Mouse (Mus musculus) frontal cortex, postnatal 14 days (tissue): ENCODE results near the gene Actn3.
A peak's percentile ranks its signal among the peaks of the same experiment; 100 is the strongest.
"Not testable (repeated sequence)": the region's sequence is repeated elsewhere in the genome, so short reads cannot be mapped to it uniquely, and the experiment has no call there.

Source experiments
- DNase-seq, 2 experiments: peaks; one replicate each; pipeline ENCODE4 v3.0.0; 2022; ENCODE audit warnings: low spot score in 2 of 2

The Actn3 gene

GRCm38 (mm10) chr19:4877785-4878184 is at the start of gene Actn3:
TSS of gene Actn3 (minus strand) at chr19:4877909.
- DNase-seq, result no peak

GRCm38 (mm10) chr19:4925121-4925860 is 47.6 kb upstream of the Actn3 start:
- DNase-seq, result no peak

GRCm38 (mm10) chr19:4919652-4920051 is 41.9 kb upstream of the Actn3 start:
- no peak for DNase-seq

- no peak for DNase-seq
These were observed 39.1 kb upstream of the Actn3 start for GRCm38 (mm10) chr19:4916827-4917226.

GRCm38 (mm10) chr19:4915924-4916603 is 38.4 kb upstream of the Actn3 start:
- no peak for DNase-seq

GRCm38 (mm10) chr19:4909376-4909775 is 31.7 kb upstream of the Actn3 start:
- DNase-seq, result no peak

- DNase-seq, result no peak
These were observed 30.4 kb upstream of the Actn3 start for GRCm38 (mm10) chr19:4908107-4908506.

- DNase-seq, result peak; percentile 62 to 76
These were observed 28.5 kb upstream of the Actn3 start, which contains the start of gene Bbs1 for GRCm38 (mm10) chr19:4905979-4906794. TSS of gene Bbs1 (minus strand) at chr19:4906628.

- DNase-seq, result no peak
These were observed 22.2 kb upstream of the Actn3 start for GRCm38 (mm10) chr19:4899888-4900287.

- DNase-seq, result no peak
These were observed 21.3 kb upstream of the Actn3 start for GRCm38 (mm10) chr19:4898972-4899371.

- DNase-seq, result no peak
These were observed 19.2 kb upstream of the Actn3 start for GRCm38 (mm10) chr19:4896780-4897520.

GRCm38 (mm10) chr19:4891798-4892197 is 14.1 kb upstream of the Actn3 start:
- no peak for DNase-seq

GRCm38 (mm10) chr19:4889791-4890190 is 12.1 kb upstream of the Actn3 start:
- DNase-seq, result no peak

- no peak for DNase-seq
These were observed 6.3 kb upstream of the Actn3 start for GRCm38 (mm10) chr19:4883961-4884360.

- no peak for DNase-seq
These were observed 1.6 kb upstream of the Actn3 start for GRCm38 (mm10) chr19:4879324-4879703.

GRCm38 (mm10) chr19:4878405-4879323 is 955 bp upstream of the Actn3 start, which contains the start of gene Zdhhc24:
TSS of gene Zdhhc24 (plus strand) at chr19:4878668.
- DNase-seq, result peak; percentile 94

GRCm38 (mm10) chr19:4876755-4877154 is 954 bp downstream of the Actn3 start:
- no peak for DNase-seq

GRCm38 (mm10) chr19:4876241-4876640 is 1.5 kb downstream of the Actn3 start:
- DNase-seq, result no peak

- not testable (repeated sequence) for DNase-seq
These were observed 3.1 kb downstream of the Actn3 start for GRCm38 (mm10) chr19:4874613-4875012.

GRCm38 (mm10) chr19:4865147-4865546 is 12.6 kb downstream of the Actn3 start:
- DNase-seq, result no peak
